14 mouse cellular contexts compared by ENCODE assay signal in the genomic region with DNA sequence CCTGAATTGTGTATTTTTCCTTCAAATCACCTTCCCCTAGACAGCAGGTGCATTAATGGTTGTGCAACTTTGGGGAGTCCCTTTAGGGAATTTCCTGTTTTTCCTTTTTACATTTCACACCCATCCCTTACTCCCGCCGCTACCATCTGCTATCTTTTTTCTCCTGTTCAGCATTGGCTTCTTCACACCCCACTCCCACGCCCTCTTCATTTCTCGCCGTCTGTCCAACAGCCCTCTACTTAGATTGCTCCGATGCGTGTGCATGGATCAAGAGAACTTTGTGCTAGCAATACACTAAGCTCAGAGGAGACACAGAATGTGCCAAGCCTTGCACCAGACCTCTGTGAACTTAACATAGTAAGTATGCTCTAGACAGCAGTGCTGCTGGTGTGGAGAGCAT. TPM values are rescaled to one million over a fixed set of nuclear protein-coding genes. Genes with fewer than 3 reads are reported as not detected.
A peak's percentile ranks its signal among the peaks of the same experiment; 100 is the strongest.
DNase-seq lines count a peak whose midpoint lies in the region; ATAC-seq lines count a peak whose summit lies in the region.
"Had no signal": no experiment of that assay in that cellular context is flagged by ENCODE, and none has a peak within 500 bp of the region (broad histone marks: within the 10 kb centered on the region; RNA-seq: fewer than 3 reads in every experiment).

No protein-coding gene starts in this region.

- peak; percentile 26 to 29 for DNase-seq in cerebellum, adult 18-20 months
- peak; percentile 33 to 43 for DNase-seq in cerebellum, postnatal 14 days
- peak; percentile 70 to 75 for DNase-seq in layer of hippocampus, adult 8-10 months (ENCODE audit: low spot score in 2 of 2)
- peak; percentile 75 to 77 for DNase-seq in left cerebral cortex, postnatal 36 days (ENCODE audit: low spot score in 2 of 2)
- no peak for DNase-seq in midbrain, embryonic 14.5 days
- DNase-seq in testis, postnatal 10 days (ENCODE audit: low spot score) = no peak
- DNase-seq: heart, postnatal 10 days; kidney, adult 18-20 months had no signal

- H3K9me3 ChIP-seq in midbrain, embryonic 14.5 days (ENCODE audit: control insufficient read depth, low read length) = no peaks in the 10 kb centered on the region
- H3K9me3 ChIP-seq: embryonic facial prominence, embryonic 12.5 days; limb, embryonic 12.5 days; lung, embryonic 15.5 days had no signal

- intact Hi-C loops in left cerebral cortex, postnatal 36 days (cut with DNase I) = loop anchor here (5.0 kb wide), 1 partner anchor 36 kb away; no protein-coding TSS in a partner anchor

- no peak overlapping the region for H3K27ac ChIP-seq in midbrain, embryonic 14.5 days (replicated peaks; ENCODE audit: low read depth, low read length)
- H3K27ac ChIP-seq: embryonic facial prominence, embryonic 12.5 days; limb, embryonic 12.5 days; lung, embryonic 15.5 days had no signal

- no peak overlapping the region for H3K4me3 ChIP-seq in midbrain, embryonic 14.5 days (replicated peaks; ENCODE audit: low read depth, low read length)
- H3K4me3 ChIP-seq: embryonic facial prominence, embryonic 12.5 days; limb, embryonic 12.5 days; lung, embryonic 15.5 days had no signal

- H3K9ac ChIP-seq in midbrain, embryonic 14.5 days (replicated peaks; ENCODE audit: low read length) = no peak overlapping the region
- H3K9ac ChIP-seq: embryonic facial prominence, embryonic 12.5 days; limb, embryonic 12.5 days; lung, embryonic 15.5 days had no signal

- no peaks in the 10 kb centered on the region for H3K27me3 ChIP-seq in midbrain, embryonic 14.5 days (ENCODE audit: control insufficient read depth, insufficient read depth, low read length)
- H3K27me3 ChIP-seq: CH12.LX; embryonic facial prominence, embryonic 12.5 days; limb, embryonic 12.5 days; lung, embryonic 15.5 days had no signal

- ATAC-seq in midbrain, embryonic 14.5 days (ENCODE audit: low FRiP score, low TSS enrichment) = no peak
- ATAC-seq in granulocyte monocyte progenitor cell, adult 5-6 weeks (replicated peaks; ENCODE audit: poor library complexity, severe bottlenecking) = no peak

- WGBS in midbrain, embryonic 14.5 days = 94% methylated on average over 7 of the region's 7 CpGs

- no peak overlapping the region for H3K4me2 ChIP-seq in midbrain, embryonic 14.5 days (ENCODE audit: low read length)
- H3K4me2 ChIP-seq: embryonic facial prominence, embryonic 12.5 days; limb, embryonic 12.5 days; lung, embryonic 15.5 days had no signal

- H3K4me1 ChIP-seq in midbrain, embryonic 14.5 days (ENCODE audit: control insufficient read depth, insufficient read depth, low read length) = no peaks in the 10 kb centered on the region
- H3K4me1 ChIP-seq: embryonic facial prominence, embryonic 12.5 days; limb, embryonic 12.5 days; lung, embryonic 15.5 days had no signal

- no peaks in the 10 kb centered on the region for H3K36me3 ChIP-seq in midbrain, embryonic 14.5 days (ENCODE audit: control insufficient read depth, insufficient read depth, low read length)
- H3K36me3 ChIP-seq: embryonic facial prominence, embryonic 12.5 days; limb, embryonic 12.5 days had no signal

RNA-seq across cellular contexts. Expression of a gene that starts 12.4 kb away (rescaled TPM):
- total RNA-seq in layer of hippocampus, adult 8-10 months (2022) = 10 to 100 TPM; 29.4 to 37.0 (median 34.3) TPM
- 10 to 100 TPM; 27.5 to 29.9 TPM for total RNA-seq in left cerebral cortex, postnatal 36 days (2021)
- 30.8 and 32.7 TPM in 2 replicates for polyA plus RNA-seq in midbrain, embryonic 14.5 days (2014; fragmentation: Nextera tagmentation; extraction: Ambion mirVana)
- 25.2 and 58.7 TPM in 2 replicates for total RNA-seq in granulocyte monocyte progenitor cell, adult 5-6 weeks (2014; fragmentation: Nextera tagmentation)
- 30.8 and 31.1 TPM in 2 replicates for total RNA-seq in granulocyte monocyte progenitor cell, adult 5-6 weeks (2017)

RNA-seq across cellular contexts. Expression of a gene that starts 12.6 kb away (rescaled TPM):
- under 1 TPM; 0.16 to 0.25 (median 0.17) TPM for total RNA-seq in layer of hippocampus, adult 8-10 months (2022)
- total RNA-seq in left cerebral cortex, postnatal 36 days (2021) = not detected
- 0.08 TPM in 1 of 2 replicates, not detected in the other for polyA plus RNA-seq in midbrain, embryonic 14.5 days (2014; fragmentation: Nextera tagmentation; extraction: Ambion mirVana)
- total RNA-seq in granulocyte monocyte progenitor cell, adult 5-6 weeks (2014; fragmentation: Nextera tagmentation) = 0.70 TPM in 1 of 2 replicates, not detected in the other
- total RNA-seq in granulocyte monocyte progenitor cell, adult 5-6 weeks (2017) = not detected in 2 replicates

RNA-seq across cellular contexts. Expression of a gene that starts 51.6 kb away (rescaled TPM):
- total RNA-seq in layer of hippocampus, adult 8-10 months (2022) = 10 to 100 TPM; 36.7 to 51.9 (median 45.3) TPM
- 10 to 100 TPM; 24.9 to 33.5 TPM for total RNA-seq in left cerebral cortex, postnatal 36 days (2021)
- 0.09 TPM in 1 of 2 replicates, not detected in the other for polyA plus RNA-seq in midbrain, embryonic 14.5 days (2014; fragmentation: Nextera tagmentation; extraction: Ambion mirVana)
- total RNA-seq in granulocyte monocyte progenitor cell, adult 5-6 weeks (2014; fragmentation: Nextera tagmentation) = not detected in 2 replicates
- not detected in 2 replicates for total RNA-seq in granulocyte monocyte progenitor cell, adult 5-6 weeks (2017)
- total RNA-seq: CH12.LX; gastrocnemius, adult 8-10 months; heart, postnatal 10 days had no signal

Comparison
In these comparisons a context has a peak if more than half of its experiments do, and no peak if none do; other contexts are left out.
1. DNase-seq: peak in cerebellum, adult 18-20 months (2 of 2), cerebellum, postnatal 14 days (2 of 2), layer of hippocampus, adult 8-10 months (2 of 2) and left cerebral cortex, postnatal 36 days (2 of 2); none in midbrain, embryonic 14.5 days (single experiment) and testis, postnatal 10 days (single experiment).
2. RNA of a gene that starts 51.6 kb away (total RNA-seq): 36.7 to 51.9 TPM in layer of hippocampus, adult 8-10 months and 24.9 to 33.5 TPM in left cerebral cortex, postnatal 36 days; not detected in granulocyte monocyte progenitor cell, adult 5-6 weeks; every median in the first group is over 10 times any median in the second.